Mouse (Mus musculus) lung, adult 2 months (tissue): ENCODE results near the gene Pecr. TPM values are rescaled to one million over a fixed set of nuclear protein-coding genes. Genes with fewer than 3 reads are reported as not detected.

ENCODE experiments used
- DNase-seq: peaks from one replicate; pipeline ENCODE4 v3.0.0; 2022
- H3K4me1 ChIP-seq: fragments of 200-500 bp; 2 replicates; pipeline ENCODE4 v1.6.1; 2011; ENCODE audit warnings: low read length; ENCODE audit not compliant: control insufficient read depth, insufficient read depth
- H3K4me3 ChIP-seq: fragments of 200-500 bp; replicated peaks from 2 replicates; pipeline ENCODE3; 2011; ENCODE audit warnings: low read depth, mild to moderate bottlenecking, control low read depth, low read length; ENCODE audit errors: extremely low read depth
- CTCF ChIP-seq: fragments of 200-500 bp; IDR thresholded peaks from 2 replicates; pipeline ENCODE4 v1.5.1; 2011; ENCODE audit warnings: mild to moderate bottlenecking, low read length, control low read depth; ENCODE audit not compliant: insufficient read depth
- POLR2A ChIP-seq: fragments of 200-500 bp; IDR thresholded peaks from 2 replicates; pipeline ENCODE4 v1.6.1; 2011; ENCODE audit warnings: low read depth, mild to moderate bottlenecking, control low read depth, low read length, borderline replicate concordance; ENCODE audit errors: extremely low read depth
- WGBS: fragments of 180-500 bp; shearing (Covaris S2); methylation state at CpG from one replicate; pipeline ENCODE4 v1.1.7; 2018; 5-methylcytosine and 5-hydroxymethylcytosine counted together
- polyA plus RNA-seq: library from polyadenylated mRNA; depleted of rRNA; stranded (reverse); fragments of >200 nt; gene quantifications from 2 replicates; pipeline ENCODE4 v1.2.3, GENCODE M21; 2012; rRNA removed

The Pecr gene
- polyA plus RNA-seq, 1 experiment: 4.6 TPM

- WGBS: 47% methylated on average over 7 of the region's 7 CpGs
- DNase-seq: no peak
- Histone ChIP-seq H3K4me3 (no peak overlapping the region), H3K4me1 (peaks cover 5% of the 10 kb centered on the region; the same call in 1 of the 2 replicates)
- TF ChIP-seq POLR2A: no peak
- no peak for TF ChIP-seq CTCF
These were observed 69.6 kb downstream of the Pecr start for GRCm38 (mm10) chr1:72214470-72214961.

GRCm38 (mm10) chr1:72213954-72214353, 70.2 kb downstream of the Pecr start:
- 98% methylated on average over 3 of the region's 3 CpGs for WGBS
- Histone ChIP-seq H3K4me1 (peaks cover 5% of the 10 kb centered on the region; the same call in 1 of the 2 replicates), H3K4me3 (no peak overlapping the region)
- no peak for DNase-seq
- TF ChIP-seq POLR2A (no peak), CTCF (no peak)

- WGBS: under 1% methylated on average over 89 of the region's 89 CpGs
- peak within 1 kb of the TSS; percentile 59 for H3K4me3 ChIP-seq
- TF ChIP-seq POLR2A: no peak
- peak; percentile 9; the same call in 1 of the 2 replicates for TF ChIP-seq CTCF
- peak; percentile 66 for DNase-seq
- H3K4me1 ChIP-seq: peaks cover 5% of the 10 kb centered on the region; the same call in 1 of the 2 replicates
These were observed 72.1 kb downstream of the Pecr start, which contains the start of gene Mreg for GRCm38 (mm10) chr1:72211701-72212699. Gene Mreg, minus strand, starts transcription at chr1:72212307.

GRCm38 (mm10) chr1:72210803-72211679, 73.1 kb downstream of the Pecr start:
- Histone ChIP-seq H3K4me3 (no peak overlapping the region), H3K4me1 (peaks cover 5% of the 10 kb centered on the region; the same call in 1 of the 2 replicates)
- TF ChIP-seq POLR2A (no peak), CTCF (no peak)
- DNase-seq: no peak
- 22% methylated on average over 17 of the region's 17 CpGs for WGBS

Other genes with a start within 250 kb of the Pecr start
- 1.3 and 6.2 TPM in 2 replicates for gene Mreg, start 72.0 kb downstream of the Pecr start, polyA plus RNA-seq
- 0.03 and 0.05 TPM in 2 replicates for gene Tmem169, start 55 bp upstream of the Pecr start, polyA plus RNA-seq
- gene Xrcc5, start 23.1 kb upstream of the Pecr start, polyA plus RNA-seq: 2.3 and 3.6 TPM in 2 replicates